Mouse (Mus musculus): ENCODE measurements around the gene Nid1.
"Not testable (repeated sequence)": the region's sequence is repeated elsewhere in the genome, so short reads cannot be mapped to it uniquely, and the experiment has no call there.

Nid1 gene

GRCm38 (mm10) chr13:13454249-13454648 is 16.9 kb downstream of the Nid1 start:
- DNase-seq: not testable (repeated sequence)

- not testable (repeated sequence) for DNase-seq
Observed at GRCm38 (mm10) chr13:13455632-13456492, 18.5 kb downstream of the Nid1 start.

GRCm38 (mm10) chr13:13458138-13458737 is 20.9 kb downstream of the Nid1 start:
- no peak for DNase-seq

GRCm38 (mm10) chr13:13460521-13461138 is 23.3 kb downstream of the Nid1 start:
- DNase-seq: no peak

GRCm38 (mm10) chr13:13461446-13462192 is 24.3 kb downstream of the Nid1 start:
- DNase-seq: no peak

- no peak for DNase-seq
Observed at GRCm38 (mm10) chr13:13463949-13464348, 26.6 kb downstream of the Nid1 start.

GRCm38 (mm10) chr13:13467249-13467648 is 29.9 kb downstream of the Nid1 start:
- not testable (repeated sequence) for DNase-seq

- DNase-seq: no peak
Observed at GRCm38 (mm10) chr13:13468513-13468912, 31.2 kb downstream of the Nid1 start.

- no peak for DNase-seq
Observed at GRCm38 (mm10) chr13:13471334-13471757, 34.0 kb downstream of the Nid1 start.

GRCm38 (mm10) chr13:13474464-13474863 is 37.1 kb downstream of the Nid1 start:
- DNase-seq: not testable (repeated sequence)

- DNase-seq: no peak
Observed at GRCm38 (mm10) chr13:13474991-13475390, 37.6 kb downstream of the Nid1 start.

- no peak for DNase-seq
Observed at GRCm38 (mm10) chr13:13476568-13476967, 39.2 kb downstream of the Nid1 start.

- no peak for DNase-seq
Observed at GRCm38 (mm10) chr13:13477046-13477445, 39.7 kb downstream of the Nid1 start.

GRCm38 (mm10) chr13:13479986-13480385 is 42.6 kb downstream of the Nid1 start:
- DNase-seq: no peak

GRCm38 (mm10) chr13:13481033-13481432 is 43.7 kb downstream of the Nid1 start:
- DNase-seq: no peak

GRCm38 (mm10) chr13:13481875-13482674 is 44.7 kb downstream of the Nid1 start:
- DNase-seq: no peak

- no peak for DNase-seq
Observed at GRCm38 (mm10) chr13:13484351-13484751, 47.0 kb downstream of the Nid1 start.

GRCm38 (mm10) chr13:13484883-13485282 is 47.5 kb downstream of the Nid1 start:
- no peak for DNase-seq

GRCm38 (mm10) chr13:13485682-13486081 is 48.3 kb downstream of the Nid1 start:
- DNase-seq: no peak

- DNase-seq: no peak
Observed at GRCm38 (mm10) chr13:13487851-13488250, 50.5 kb downstream of the Nid1 start.

GRCm38 (mm10) chr13:13489861-13490260 is 52.5 kb downstream of the Nid1 start:
- no peak for DNase-seq

GRCm38 (mm10) chr13:13492151-13492550 is 54.8 kb downstream of the Nid1 start:
- DNase-seq: no peak
